Mouse (Mus musculus) cortical plate, adult 2 months (tissue): ENCODE data around the gene Creg2.

ENCODE experiments used
- CTCF ChIP-seq: fragments of 200-500 bp; IDR thresholded peaks from 2 replicates; pipeline ENCODE4 v1.5.1; 2011; ENCODE audit warnings: mild to moderate bottlenecking, control low read depth, low read length; ENCODE audit not compliant: insufficient read depth; ENCODE audit errors: extremely low read depth
- POLR2A ChIP-seq: fragments of 200-500 bp; IDR thresholded peaks from 2 replicates; pipeline ENCODE4 v1.6.1; 2011; ENCODE audit warnings: mild to moderate bottlenecking, low read length, control low read depth; ENCODE audit not compliant: insufficient read depth; ENCODE audit errors: extremely low read depth

DNA sequence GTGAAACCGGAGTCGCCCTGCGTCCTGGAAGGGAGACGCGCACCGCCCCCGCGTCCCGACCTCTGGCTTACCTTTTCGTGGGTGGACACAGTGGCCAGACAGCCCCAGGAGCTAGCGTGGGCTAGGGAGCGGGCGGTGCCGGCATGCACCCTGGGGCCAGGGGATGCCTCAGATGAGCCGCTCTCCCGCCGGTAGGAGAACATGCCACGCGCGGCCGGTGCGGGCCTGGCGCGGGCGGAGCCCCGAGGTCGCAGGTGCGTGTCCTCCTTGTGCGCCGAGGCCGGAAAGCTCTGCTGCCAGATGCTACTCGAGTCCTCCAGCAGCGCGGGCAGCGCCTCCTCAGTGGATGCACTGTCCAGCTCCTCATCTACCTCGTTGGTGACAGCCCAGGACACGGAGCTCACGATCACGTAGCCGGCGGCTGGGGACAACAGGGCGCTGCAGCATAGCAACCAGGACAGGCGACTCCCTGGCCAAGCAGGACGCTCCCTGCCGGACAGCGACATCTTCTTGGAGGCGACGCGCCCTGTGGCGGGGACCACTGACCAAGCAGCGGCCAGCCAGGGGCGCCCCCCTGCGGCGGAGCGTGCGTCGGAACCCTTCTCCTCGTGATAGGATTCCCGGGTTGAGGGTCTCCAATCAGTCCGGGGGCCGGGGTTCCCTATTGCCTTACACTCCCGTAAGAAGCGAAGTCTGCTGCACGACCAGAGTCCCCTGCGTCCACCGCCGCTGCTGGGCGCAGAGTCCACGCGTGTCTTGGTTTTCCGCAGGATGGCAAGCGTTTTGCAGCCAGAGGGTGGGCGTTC, 636 bp downstream of the Creg2 start:
- peak; percentile 46 for TF ChIP-seq CTCF
- peak; percentile 51 for TF ChIP-seq POLR2A
